Mouse (Mus musculus) intestine, embryonic 16.5 days (tissue): ENCODE data around the gene Sntb2. TPM values are rescaled to one million over a fixed set of nuclear protein-coding genes. Genes with fewer than 3 reads are reported as not detected.

ENCODE experiments used
- ATAC-seq: fragments of 200-750 bp; cut with Nextera tagmentation; 2 replicates; pipeline ENCODE4 v1.8.0; 2017; ENCODE audit warnings: moderate TSS enrichment, moderate library complexity
- H3K27ac ChIP-seq: fragments of 300-500 bp; sonication (generic); 2 replicates; pipeline ENCODE4 v1.5.1; 2014; ENCODE audit warnings: mild to moderate bottlenecking, low read length
- H3K27me3 ChIP-seq: fragments of 300-500 bp; sonication (generic); replicated peaks from 2 replicates; pipeline ENCODE4 v1.6.1; 2014; ENCODE audit warnings: low read length, control low read depth, mixed read lengths; ENCODE audit not compliant: control insufficient read depth, insufficient read depth
- H3K36me3 ChIP-seq: fragments of 300-500 bp; sonication (generic); 2 replicates; pipeline ENCODE4 v1.6.1; 2014; ENCODE audit warnings: low read length, control low read depth; ENCODE audit not compliant: control insufficient read depth, insufficient read depth
- H3K4me1 ChIP-seq: fragments of 300-500 bp; sonication (generic); 2 replicates; pipeline ENCODE4 v1.6.1; 2014; ENCODE audit warnings: low read length, control low read depth, mixed read lengths; ENCODE audit not compliant: control insufficient read depth, insufficient read depth
- H3K4me2 ChIP-seq: fragments of 300-500 bp; sonication (generic); 2 replicates; pipeline ENCODE4 v1.6.1; 2014; ENCODE audit warnings: low read depth, low read length, control low read depth
- H3K4me3 ChIP-seq: fragments of 300-500 bp; sonication (generic); 2 replicates; pipeline ENCODE4 v1.5.1; 2014; ENCODE audit warnings: mild to moderate bottlenecking, low read length
- H3K9ac ChIP-seq: fragments of 300-500 bp; sonication (generic); 2 replicates; pipeline ENCODE4 v1.6.1; 2014; ENCODE audit warnings: low read depth, low read length
- H3K9me3 ChIP-seq: fragments of 300-500 bp; sonication (generic); 2 replicates; pipeline ENCODE4 v1.6.1; 2016; ENCODE audit warnings: low read length, control low read depth; ENCODE audit not compliant: control insufficient read depth
- WGBS: fragments of 180-500 bp; shearing (Covaris S2); extraction: QIAGEN DNeasy Blood & Tissue Kit; methylation state at CpG from one replicate; pipeline ENCODE4 v1.1.7; 2014; 5-methylcytosine and 5-hydroxymethylcytosine counted together
- polyA plus RNA-seq: library from polyadenylated mRNA; unstranded; fragments of >200 nt; fragmentation: Nextera tagmentation; extraction: Ambion mirVana; gene quantifications from 2 replicates; pipeline ENCODE4 v1.2.1, GENCODE M21; 2015

Gene Sntb2
- polyA plus RNA-seq, 1 experiment from 2014 or later = 8.5 TPM

DNA sequence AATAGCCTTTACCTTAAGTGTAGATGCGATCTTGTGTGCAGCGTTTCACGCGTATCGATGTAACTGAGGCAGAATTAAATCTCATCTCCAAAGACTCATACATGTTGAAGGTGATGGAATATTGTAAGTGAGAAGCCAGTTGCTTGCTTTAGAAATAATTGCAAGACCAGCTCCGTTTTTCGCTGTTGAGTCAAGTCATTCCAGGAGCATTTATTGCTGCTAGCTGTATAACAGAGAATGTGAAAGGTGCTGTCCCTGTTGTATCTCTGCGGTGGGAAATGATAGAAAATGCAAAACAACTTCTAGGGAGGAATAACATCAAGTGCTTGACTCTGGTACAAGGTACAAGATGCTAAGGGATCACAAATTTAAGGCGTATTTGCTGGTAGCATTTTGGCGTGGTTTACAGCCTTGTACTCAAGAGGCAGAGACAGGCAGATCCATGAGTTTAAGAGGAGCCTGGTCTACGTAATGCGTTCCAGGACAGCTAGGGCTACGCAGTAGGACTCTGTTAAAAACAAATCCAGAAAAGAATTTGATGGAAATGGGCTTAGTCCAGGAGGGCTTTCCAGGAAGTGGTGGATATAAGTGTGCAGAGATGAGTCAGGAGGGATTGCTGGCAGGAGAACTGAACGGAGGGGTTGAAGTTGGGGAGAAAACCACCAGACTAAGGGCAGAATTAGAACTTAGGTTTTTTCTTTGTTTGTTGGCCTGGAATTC, 1.7 kb downstream of the Sntb2 start:
- H3K9ac ChIP-seq = peak overlapping the region; percentile 94
- WGBS = 23% methylated on average over 14 of the region's 14 CpGs

DNA sequence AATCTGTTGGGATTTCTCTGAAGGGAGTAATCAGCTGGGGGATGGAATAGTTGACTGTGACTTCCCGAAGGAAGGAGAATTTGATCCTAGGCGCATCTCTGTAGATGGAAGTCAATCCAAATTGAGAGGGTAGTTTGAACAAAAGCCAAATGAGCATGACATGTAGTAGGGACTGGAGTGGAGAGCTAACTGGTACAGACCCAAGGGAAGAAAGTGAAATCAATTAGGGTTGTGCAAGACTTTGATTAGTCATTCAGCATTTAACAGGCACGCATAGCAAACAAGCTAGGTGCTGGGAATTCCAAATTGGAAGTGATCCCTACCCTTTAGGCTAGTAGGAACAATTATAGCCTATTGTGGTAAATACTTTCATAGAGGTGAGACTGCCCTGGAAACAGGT, 6.3 kb downstream of the Sntb2 start:
- 94% methylated on average over 3 of the region's 3 CpGs for WGBS
- H3K36me3 ChIP-seq = no peaks in the 10 kb centered on the region
- H3K9ac ChIP-seq = no peak overlapping the region
- peaks cover 13% of the 10 kb centered on the region for H3K4me1 ChIP-seq
- H3K4me3 ChIP-seq = no peak overlapping the region
- no peak overlapping the region for H3K27ac ChIP-seq
- no peaks in the 10 kb centered on the region for H3K27me3 ChIP-seq
- H3K9me3 ChIP-seq = no peaks in the 10 kb centered on the region
- no peak overlapping the region for H3K4me2 ChIP-seq
- ATAC-seq = no peak

More for the DNA sequence above, 1.7 kb downstream of the Sntb2 start:
- no peaks in the 10 kb centered on the region for H3K27me3 ChIP-seq
- H3K4me2 ChIP-seq = peak overlapping the region; percentile 90
- no peak for ATAC-seq
- no peak overlapping the region for H3K27ac ChIP-seq
- H3K4me1 ChIP-seq = peaks cover 20% of the 10 kb centered on the region
- no peaks in the 10 kb centered on the region for H3K9me3 ChIP-seq
- H3K36me3 ChIP-seq = no peaks in the 10 kb centered on the region
- peak overlapping the region; percentile 95 for H3K4me3 ChIP-seq

- H3K36me3 ChIP-seq = no peaks in the 10 kb centered on the region
- 85% methylated on average over 3 of the region's 3 CpGs for WGBS
- no peak overlapping the region for H3K9ac ChIP-seq
- H3K27me3 ChIP-seq = no peaks in the 10 kb centered on the region
- no peak overlapping the region for H3K27ac ChIP-seq
- H3K4me3 ChIP-seq = no peak overlapping the region
- H3K4me1 ChIP-seq = no peaks in the 10 kb centered on the region; the same call in 1 of the 2 replicates
- H3K4me2 ChIP-seq = no peak overlapping the region
- ATAC-seq = no peak
- no peaks in the 10 kb centered on the region for H3K9me3 ChIP-seq
Observed at GRCm38 (mm10) chr8:106943874-106944418, 8.4 kb downstream of the Sntb2 start.

DNA sequence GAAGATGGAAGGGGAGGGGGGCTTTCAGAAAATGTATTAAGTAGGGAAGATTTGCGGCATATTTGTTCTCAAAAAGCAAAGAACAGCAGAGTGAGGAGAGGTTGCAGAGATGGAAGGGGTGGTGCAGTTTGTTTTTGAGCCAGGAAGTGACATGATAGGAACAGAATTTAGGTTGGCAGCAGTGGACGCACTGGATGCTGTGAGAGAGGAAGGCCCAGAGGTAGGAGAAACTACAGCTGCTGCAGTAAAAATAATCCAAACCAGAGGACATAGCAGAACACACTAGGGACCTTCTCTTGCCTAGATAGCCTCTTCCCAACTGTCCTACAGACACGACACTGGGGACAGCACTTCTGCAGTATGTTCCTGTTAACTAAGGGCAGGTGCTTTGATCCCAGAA, 9.2 kb downstream of the Sntb2 start:
- H3K4me3 ChIP-seq = no peak overlapping the region
- H3K4me1 ChIP-seq = no peaks in the 10 kb centered on the region
- no peaks in the 10 kb centered on the region for H3K9me3 ChIP-seq
- no peak overlapping the region for H3K4me2 ChIP-seq
- H3K27ac ChIP-seq = no peak overlapping the region
- no peaks in the 10 kb centered on the region for H3K27me3 ChIP-seq
- no peak for ATAC-seq
- no peak overlapping the region for H3K9ac ChIP-seq
- WGBS = 53% methylated on average over 3 of the region's 3 CpGs
- no peaks in the 10 kb centered on the region for H3K36me3 ChIP-seq

DNA sequence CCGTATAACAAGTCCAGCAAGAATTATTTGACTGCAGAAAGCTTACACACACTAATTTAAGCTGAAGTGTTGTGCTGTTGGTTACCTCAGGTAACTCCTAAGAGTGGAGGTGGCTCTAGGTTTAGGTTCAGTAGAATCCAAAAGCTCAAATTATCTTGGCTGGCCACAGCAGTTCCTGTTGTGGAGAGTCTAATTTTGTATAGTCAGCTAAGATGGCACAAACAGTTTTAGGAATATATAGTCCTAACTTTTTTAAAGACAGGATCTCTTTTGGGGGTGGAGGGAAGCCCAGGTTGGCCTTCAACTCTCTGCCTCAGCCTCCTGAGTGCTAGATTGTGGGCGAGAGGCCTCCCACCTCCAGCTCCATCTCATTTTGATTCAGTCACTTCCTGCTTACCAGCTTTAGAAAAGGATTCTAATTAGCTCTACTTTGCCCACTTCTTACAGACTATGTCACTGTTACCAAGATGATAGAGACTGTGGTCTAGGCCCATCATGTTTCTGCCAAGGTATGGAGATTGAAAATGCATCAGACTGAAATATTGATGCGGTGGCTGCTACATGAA, 13.2 kb downstream of the Sntb2 start:
- H3K27ac ChIP-seq = no peak overlapping the region
- H3K27me3 ChIP-seq = no peaks in the 10 kb centered on the region
- peaks cover 7% of the 10 kb centered on the region for H3K4me1 ChIP-seq
- H3K36me3 ChIP-seq = no peaks in the 10 kb centered on the region
- H3K4me3 ChIP-seq = no peak overlapping the region
- no peaks in the 10 kb centered on the region for H3K9me3 ChIP-seq
- H3K9ac ChIP-seq = no peak overlapping the region
- ATAC-seq = no peak
- WGBS = 91% methylated on average over 3 of the region's 3 CpGs
- H3K4me2 ChIP-seq = no peak overlapping the region

GRCm38 (mm10) chr8:106951707-106952106, 16.2 kb downstream of the Sntb2 start:
- ATAC-seq = no peak
- Histone ChIP-seq H3K4me3 (no peak overlapping the region), H3K9me3 (no peaks in the 10 kb centered on the region), H3K4me1 (peaks cover 7% of the 10 kb centered on the region), H3K9ac (no peak overlapping the region), H3K36me3 (no peaks in the 10 kb centered on the region), H3K27ac (no peak overlapping the region), H3K27me3 (no peaks in the 10 kb centered on the region), H3K4me2 (no peak overlapping the region)
- WGBS = 57% methylated on average over 4 of the region's 4 CpGs

DNA sequence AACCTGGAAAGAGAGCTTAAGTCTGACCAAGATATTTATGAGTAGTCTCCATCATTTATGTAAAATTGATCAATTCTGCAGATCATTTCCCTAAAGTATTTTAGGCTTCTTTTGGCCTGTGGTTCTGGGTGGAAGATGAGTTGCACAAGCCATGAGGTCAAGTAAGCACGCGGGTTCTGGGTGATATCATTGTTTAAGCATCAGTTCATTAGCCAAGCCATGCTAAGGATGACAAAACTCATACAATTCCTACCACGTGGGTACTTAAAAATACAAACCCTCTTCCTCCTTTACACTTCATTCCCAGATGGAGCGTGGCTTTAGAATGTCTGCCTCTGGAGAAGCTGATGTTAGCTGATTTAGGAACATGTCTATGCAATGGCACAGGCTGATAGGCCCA, 18.0 kb downstream of the Sntb2 start:
- no peak for ATAC-seq
- Histone ChIP-seq H3K9ac (no peak overlapping the region), H3K4me3 (no peak overlapping the region), H3K9me3 (no peaks in the 10 kb centered on the region), H3K4me1 (peaks cover 7% of the 10 kb centered on the region), H3K4me2 (no peak overlapping the region), H3K36me3 (no peaks in the 10 kb centered on the region), H3K27me3 (no peaks in the 10 kb centered on the region), H3K27ac (no peak overlapping the region)
- 71% methylated on average over 4 of the region's 4 CpGs for WGBS

- Histone ChIP-seq H3K4me1 (peaks cover 4% of the 10 kb centered on the region; the same call in 1 of the 2 replicates), H3K9ac (no peak overlapping the region), H3K4me3 (no peak overlapping the region), H3K27me3 (no peaks in the 10 kb centered on the region), H3K36me3 (no peaks in the 10 kb centered on the region), H3K27ac (no peak overlapping the region), H3K4me2 (no peak overlapping the region), H3K9me3 (no peaks in the 10 kb centered on the region)
- WGBS = 85% methylated on average over 3 of the region's 3 CpGs
- no peak for ATAC-seq
Observed at GRCm38 (mm10) chr8:106957086-106957485, 21.5 kb downstream of the Sntb2 start.

- Histone ChIP-seq H3K4me1 (peaks cover under 1% of the 10 kb centered on the region; the same call in 1 of the 2 replicates), H3K9ac (no peak overlapping the region), H3K9me3 (no peaks in the 10 kb centered on the region), H3K27ac (no peak overlapping the region), H3K27me3 (no peaks in the 10 kb centered on the region), H3K4me2 (no peak overlapping the region), H3K4me3 (no peak overlapping the region), H3K36me3 (no peaks in the 10 kb centered on the region)
- WGBS = 72% methylated on average over 3 of the region's 3 CpGs
- ATAC-seq = no peak
Observed at GRCm38 (mm10) chr8:106958212-106958611, 22.7 kb downstream of the Sntb2 start.
